Mouse (Mus musculus): Measurements from ENCODE around the gene Olfr417. TPM values are rescaled to one million over a fixed set of nuclear protein-coding genes. Genes with fewer than 3 reads are reported as not detected.

Gene Olfr417
- polyA plus RNA-seq (2012; rRNA removed): not detected in 2 replicates

DNA sequence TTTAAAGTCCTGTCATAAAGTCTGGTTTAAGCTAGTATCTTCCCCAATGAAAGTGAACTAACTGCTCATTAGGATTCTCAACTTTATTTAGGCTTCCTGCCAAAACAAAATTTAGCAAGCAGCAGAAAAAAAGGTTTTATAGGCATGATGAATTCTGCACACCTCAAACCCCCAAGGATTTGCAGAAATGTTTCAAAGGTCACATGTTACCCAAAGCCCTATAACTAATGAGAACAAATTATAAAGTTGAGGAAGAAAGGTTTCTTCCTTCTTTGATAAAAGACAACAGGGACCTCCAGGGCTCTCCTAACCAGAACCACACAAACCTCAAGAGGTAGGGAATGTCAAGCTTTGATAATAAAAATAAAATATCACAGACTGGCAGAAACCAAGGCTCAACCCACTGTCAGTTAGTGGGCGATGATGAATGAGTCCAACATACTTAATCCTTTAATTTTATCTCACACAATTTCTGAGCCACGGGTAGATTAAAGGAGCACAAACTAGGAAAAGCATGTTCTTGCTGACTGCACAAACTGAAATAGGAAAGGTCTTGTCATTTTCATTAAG is at the start of gene Olfr417:
Gene Olfr417, plus strand, starts transcription at position 241 of the 570 bp plus-strand sequence.

DNA sequence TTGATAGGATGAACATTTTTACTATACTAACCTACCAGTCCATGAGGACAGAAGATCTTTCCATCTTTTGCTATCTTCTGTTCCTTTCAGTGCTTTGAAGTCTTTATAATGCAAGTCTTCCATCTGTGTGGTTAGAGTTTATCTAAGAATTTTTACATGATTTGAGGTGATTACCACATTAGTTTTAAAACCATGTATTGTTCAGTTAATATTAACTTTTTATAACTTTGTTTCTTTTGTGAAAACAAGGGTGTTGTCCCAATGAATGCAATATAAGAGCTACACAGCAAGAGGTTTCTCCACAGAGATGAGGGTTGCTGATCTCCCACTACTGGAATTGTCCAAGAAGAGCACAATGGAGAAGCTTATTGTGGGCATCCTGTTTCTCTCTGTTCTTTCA is 34.7 kb upstream of the Olfr417 start, which contains the start of gene Mptx1:
Gene Mptx1, plus strand, starts transcription at position 301 of the 400 bp plus-strand sequence.

DNA sequence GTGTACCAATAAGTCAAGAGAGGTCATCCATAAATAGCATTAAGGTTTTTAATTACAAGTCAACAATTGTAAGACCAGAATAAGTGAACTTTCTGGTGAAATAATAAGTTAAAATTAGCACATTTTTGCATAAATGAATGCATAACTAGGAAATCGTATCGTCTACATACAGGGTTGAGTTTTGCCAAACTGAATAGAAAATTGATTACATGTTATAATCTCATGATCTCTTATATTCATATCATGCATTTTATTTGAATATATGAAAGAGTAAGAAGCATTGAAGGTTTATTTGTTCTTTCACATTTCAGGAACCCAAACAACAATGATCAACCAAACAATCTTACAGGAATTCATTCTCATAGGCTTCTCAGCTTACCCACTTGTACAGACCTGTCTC is 25.8 kb downstream of the Olfr417 start, which contains the start of gene Olfr248:
Gene Olfr248, plus strand, starts transcription at position 301 of the 400 bp plus-strand sequence.

DNA sequence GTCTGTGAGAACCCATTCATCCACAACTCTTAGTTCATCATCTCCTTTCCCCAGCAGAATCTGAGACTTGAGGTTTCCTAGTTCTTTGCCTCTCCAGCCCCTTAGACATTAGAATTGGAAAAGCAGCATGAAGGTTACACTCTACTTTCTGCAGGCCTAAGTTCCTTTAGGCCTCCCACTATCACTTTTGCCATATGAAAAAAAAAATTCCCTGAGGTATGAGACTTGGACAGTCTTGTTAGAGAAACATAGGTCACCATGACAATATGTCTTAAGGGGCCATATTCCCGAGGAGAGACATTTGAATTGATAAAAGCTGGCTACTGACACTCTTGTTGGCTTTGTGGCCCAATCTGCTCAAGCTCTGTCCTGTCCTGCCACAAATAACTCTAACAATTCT is 58.8 kb downstream of the Olfr417 start, which contains the start of gene Olfr414:
Gene Olfr414, plus strand, starts transcription at position 301 of the 400 bp plus-strand sequence.

Other genes starting within 250 kb of the Olfr417 start
- gene Olfr231, start 244.0 kb upstream of the Olfr417 start, polyA plus RNA-seq (2012; rRNA removed): 0.05 and 0.15 TPM in 2 replicates
- not detected in 2 replicates for gene Olfr424, start 233.6 kb upstream of the Olfr417 start, polyA plus RNA-seq (2012; rRNA removed)
- not detected in 2 replicates for gene Olfr420, start 209.5 kb upstream of the Olfr417 start, polyA plus RNA-seq (2012; rRNA removed)
- gene Spta1, start 192.3 kb upstream of the Olfr417 start, polyA plus RNA-seq (2012; rRNA removed): 4.9 and 6.0 TPM in 2 replicates
- not detected in 2 replicates for gene Olfr419, start 113.1 kb upstream of the Olfr417 start, polyA plus RNA-seq (2012; rRNA removed)
- gene Mptx1, start 34.6 kb upstream of the Olfr417 start, polyA plus RNA-seq (2012; rRNA removed): not detected in 2 replicates
- gene Olfr248, start 25.9 kb downstream of the Olfr417 start, polyA plus RNA-seq (2012; rRNA removed): not detected in 2 replicates
- not detected in 2 replicates for gene Olfr414, start 58.9 kb downstream of the Olfr417 start, polyA plus RNA-seq (2012; rRNA removed)
- not detected in 2 replicates for gene Olfr220, start 77.0 kb downstream of the Olfr417 start, polyA plus RNA-seq (2012; rRNA removed)
- gene Fmn2, start 136.7 kb downstream of the Olfr417 start, polyA plus RNA-seq (2012; rRNA removed): 10.1 and 12.7 TPM in 2 replicates